Mouse (Mus musculus) testis, adult 2 months (tissue): Measurements from ENCODE around the gene Tra2a.

Source experiments
- CTCF ChIP-seq: fragments of 200-500 bp; IDR thresholded peaks from 2 replicates; pipeline ENCODE4 v1.5.1; 2012; ENCODE audit warnings: low read depth, mild to moderate bottlenecking, inconsistent platforms, low read length, moderate library complexity; ENCODE audit not compliant: control insufficient read depth, insufficient read depth, insufficient replicate concordance
- POLR2A ChIP-seq: fragments of 200-500 bp; IDR thresholded peaks from 2 replicates; pipeline ENCODE4 v1.6.1; 2012; ENCODE audit warnings: low read depth, mild to moderate bottlenecking, inconsistent platforms, low read length, moderate library complexity; ENCODE audit not compliant: control insufficient read depth

DNA sequence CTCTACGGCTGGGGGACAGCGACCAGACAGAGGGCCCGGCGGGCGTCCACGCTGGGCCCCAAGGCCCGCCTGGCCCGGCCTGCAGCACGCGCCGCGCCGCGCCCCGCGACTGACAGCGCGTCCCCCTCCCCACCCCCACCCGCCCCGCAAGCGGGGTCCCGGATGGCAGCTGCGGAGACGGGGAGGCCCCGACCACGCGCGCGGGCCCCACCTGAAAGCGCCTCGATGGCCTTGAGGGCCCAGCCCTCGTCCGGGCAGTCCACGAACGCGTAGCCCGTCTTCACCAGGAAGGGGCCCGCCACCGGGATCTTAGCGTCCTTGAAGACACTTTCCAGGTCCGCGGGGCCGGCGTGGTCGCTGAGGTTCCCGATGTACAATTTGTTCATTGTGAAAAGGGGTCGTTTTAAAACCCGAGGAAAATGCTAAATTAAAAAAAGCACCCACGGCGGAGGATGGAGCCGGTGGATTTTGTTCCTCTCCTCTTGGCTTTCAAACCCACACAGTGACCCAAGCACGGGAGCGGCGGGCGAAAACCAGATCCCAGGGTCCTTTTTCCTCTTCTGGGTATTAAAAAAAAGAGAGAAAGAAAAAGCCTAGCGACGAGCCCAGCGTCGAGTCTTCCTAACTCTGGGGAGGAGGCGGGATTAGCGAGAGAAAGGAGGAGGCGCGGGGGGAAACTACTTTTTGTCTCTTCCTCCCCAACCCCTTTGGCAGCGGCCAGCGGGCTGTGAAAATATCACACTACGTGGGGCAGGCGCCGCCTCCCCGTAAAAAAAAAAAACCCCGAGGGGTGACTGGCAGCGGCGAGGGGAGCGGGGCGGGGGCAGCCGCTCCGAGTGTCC, 49.5 kb downstream of the Tra2a start:
- no peak; the same call in 1 of the 2 replicates for TF ChIP-seq POLR2A
- no peak for TF ChIP-seq CTCF
